Mouse (Mus musculus) midbrain, embryonic 12.5 days (tissue): ENCODE measurements around the gene Dhodh. TPM values are rescaled to one million over a fixed set of nuclear protein-coding genes. Genes with fewer than 3 reads are reported as not detected.

Experiments
- ATAC-seq: fragments of 200-750 bp; cut with Nextera tagmentation; 2 replicates; pipeline ENCODE4 v1.8.0; 2017; ENCODE audit warnings: low read depth, moderate TSS enrichment, moderate library complexity; ENCODE audit not compliant: low FRiP score
- H3K27ac ChIP-seq: fragments of 300-500 bp; sonication (generic); replicated peaks from 2 replicates; pipeline ENCODE4 v1.5.1; 2016; ENCODE audit warnings: mild to moderate bottlenecking
- H3K27me3 ChIP-seq: fragments of 300-500 bp; sonication (generic); 2 replicates; pipeline ENCODE4 v1.6.1; 2016; ENCODE audit warnings: mild to moderate bottlenecking
- H3K36me3 ChIP-seq: fragments of 300-500 bp; sonication (generic); 2 replicates; pipeline ENCODE4 v1.6.1; 2016
- H3K4me1 ChIP-seq: fragments of 300-500 bp; sonication (generic); 2 replicates; pipeline ENCODE4 v1.6.1; 2016
- H3K4me2 ChIP-seq: fragments of 300-500 bp; sonication (generic); replicated peaks from 2 replicates; pipeline ENCODE4 v1.6.1; 2016; ENCODE audit warnings: mild to moderate bottlenecking, moderate library complexity
- H3K4me3 ChIP-seq: fragments of 300-500 bp; sonication (generic); 2 replicates; pipeline ENCODE4 v1.5.1; 2016; ENCODE audit warnings: mild to moderate bottlenecking
- H3K9ac ChIP-seq: fragments of 300-500 bp; sonication (generic); replicated peaks from 2 replicates; pipeline ENCODE4 v1.6.1; 2016; ENCODE audit warnings: mild to moderate bottlenecking, moderate library complexity
- H3K9me3 ChIP-seq: fragments of 300-500 bp; sonication (generic); 2 replicates; pipeline ENCODE4 v1.6.1; 2016; ENCODE audit warnings: mild to moderate bottlenecking
- WGBS: fragments of 180-500 bp; shearing (Covaris S2); methylation state at CpG from one replicate; pipeline ENCODE4 v1.1.7; 2016; 5-methylcytosine and 5-hydroxymethylcytosine counted together
- polyA plus RNA-seq: library from polyadenylated mRNA; unstranded; fragments of >200 nt; fragmentation: Nextera tagmentation; extraction: Ambion mirVana; gene quantifications from 2 replicates; pipeline ENCODE4 v1.2.1, GENCODE M21; 2016

The Dhodh gene
- polyA plus RNA-seq, 1 experiment from 2014 or later: 41.6 TPM

DNA sequence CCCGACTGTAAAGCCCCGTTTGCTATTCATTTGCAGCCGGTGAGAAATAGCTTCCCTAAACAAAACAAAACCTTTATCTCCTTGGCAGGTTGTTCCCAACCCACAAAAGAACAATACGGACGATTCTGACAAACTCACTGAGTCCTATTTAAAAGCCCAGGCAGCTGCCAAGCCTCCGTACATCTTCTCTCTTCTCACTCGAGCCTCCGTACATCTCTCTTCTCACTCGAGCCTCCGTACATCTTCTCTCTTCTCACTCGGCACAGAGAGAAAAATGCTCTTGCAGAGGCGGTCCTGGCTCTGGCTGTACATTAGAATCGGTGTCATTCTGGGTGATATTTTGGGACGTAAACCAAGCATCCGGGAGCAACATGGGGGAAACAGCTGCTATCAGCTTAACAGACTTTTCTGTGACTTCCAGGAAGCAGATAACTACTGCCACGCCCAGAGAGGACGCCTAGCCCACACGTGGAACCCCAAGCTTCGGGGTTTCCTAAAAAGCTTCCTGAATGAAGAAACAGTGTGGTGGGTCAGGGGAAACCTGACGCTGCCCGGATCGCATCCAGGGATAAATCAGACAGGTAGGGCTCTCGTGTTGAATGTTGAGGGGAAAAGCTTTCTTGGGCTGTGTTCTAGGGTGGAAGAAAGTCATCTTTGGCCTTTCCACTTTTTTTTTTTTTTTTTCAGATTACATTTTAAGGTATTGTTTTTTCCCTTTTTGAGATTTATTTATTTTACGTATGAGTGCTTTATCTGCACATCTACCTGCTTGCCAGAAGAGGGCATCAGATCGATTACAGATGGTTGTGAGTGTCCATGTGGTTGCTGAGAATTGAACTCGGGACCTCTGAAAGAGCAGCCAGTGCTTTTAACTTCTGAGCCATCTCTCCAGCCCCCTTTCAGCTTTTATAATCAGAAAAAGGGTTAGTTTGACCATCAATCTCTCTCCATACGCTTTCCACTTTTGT, 6.1 kb upstream of the Dhodh start, which contains the start of gene Pkd1l3:
Gene Pkd1l3, plus strand, starts transcription at position 275 of the 968 bp plus-strand sequence.
- Histone ChIP-seq H3K4me3 (no peak within 1 kb of the TSS), H3K9me3 (peaks cover 3% of the 10 kb centered on the region; the same call in 1 of the 2 replicates), H3K9ac (no peak within 1 kb of the TSS), H3K4me2 (no peak within 1 kb of the TSS), H3K27me3 (no peaks in the 10 kb centered on the region), H3K4me1 (no peaks in the 10 kb centered on the region), H3K36me3 (no peaks in the 10 kb centered on the region), H3K27ac (no peak within 1 kb of the TSS)
- WGBS: 63% methylated on average over 27 of the region's 27 CpGs
- ATAC-seq: no peak

- peak overlapping the region; percentile 97 for H3K27ac ChIP-seq
- H3K27me3 ChIP-seq: no peaks in the 10 kb centered on the region
These were observed 655 bp upstream of the Dhodh start for GRCm38 (mm10) chr8:109609153-109609502.

DNA sequence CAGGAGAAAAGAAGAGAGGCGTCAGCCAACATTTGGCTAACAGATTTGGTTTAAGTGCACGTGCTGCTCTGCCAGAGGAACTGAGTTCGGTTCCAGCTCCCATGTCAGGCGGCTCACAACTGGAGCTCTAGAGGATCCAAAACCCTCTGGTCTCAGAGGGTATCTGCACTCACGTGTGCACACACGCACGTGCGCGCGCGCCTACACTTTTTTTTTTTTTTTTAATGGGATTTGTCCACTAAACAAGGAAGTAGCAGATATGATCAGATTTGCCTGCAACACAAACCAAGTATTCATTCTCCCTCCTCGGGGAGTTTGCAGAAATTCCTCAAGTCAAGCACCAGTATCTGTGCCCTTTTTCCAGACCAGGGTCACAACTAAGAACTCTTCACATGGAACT, 823 bp downstream of the Dhodh start:
- Histone ChIP-seq H3K4me3 (peak overlapping the region; percentile 55), H3K9me3 (no peaks in the 10 kb centered on the region), H3K9ac (peak overlapping the region; percentile 54), H3K4me1 (peaks cover 11% of the 10 kb centered on the region), H3K36me3 (peaks cover 21% of the 10 kb centered on the region), H3K27me3 (no peaks in the 10 kb centered on the region), H3K27ac (peak overlapping the region; percentile 97), H3K4me2 (peak overlapping the region; percentile 70)
- WGBS: 15% methylated on average over 12 of the region's 12 CpGs
- no peak for ATAC-seq

More at GRCm38 (mm10) chr8:109609153-109609502, 655 bp upstream of the Dhodh start:
- Histone ChIP-seq H3K4me3 (peak overlapping the region; percentile 55), H3K4me2 (peak overlapping the region; percentile 70), H3K4me1 (peaks cover 11% of the 10 kb centered on the region), H3K9ac (peak overlapping the region; percentile 70), H3K9me3 (no peaks in the 10 kb centered on the region), H3K36me3 (peaks cover 7% of the 10 kb centered on the region)
- ATAC-seq: no peak
- 20% methylated on average over 5 of the region's 5 CpGs for WGBS

- H3K36me3 ChIP-seq: peaks cover 28% of the 10 kb centered on the region
- no peak overlapping the region for H3K9ac ChIP-seq
- WGBS: 85% methylated on average over 2 of the region's 2 CpGs
- H3K4me3 ChIP-seq: no peak overlapping the region
- no peak overlapping the region for H3K4me2 ChIP-seq
- no peak overlapping the region for H3K27ac ChIP-seq
- no peaks in the 10 kb centered on the region for H3K27me3 ChIP-seq
- no peak for ATAC-seq
- peaks cover 11% of the 10 kb centered on the region for H3K4me1 ChIP-seq
- no peaks in the 10 kb centered on the region for H3K9me3 ChIP-seq
These were observed 1.7 kb downstream of the Dhodh start for GRCm38 (mm10) chr8:109606725-109607124.

GRCm38 (mm10) chr8:109595854-109596253, 12.6 kb downstream of the Dhodh start:
- Histone ChIP-seq H3K4me1 (no peaks in the 10 kb centered on the region), H3K4me3 (no peak overlapping the region), H3K9me3 (no peaks in the 10 kb centered on the region), H3K4me2 (no peak overlapping the region), H3K36me3 (peaks cover 46% of the 10 kb centered on the region), H3K9ac (no peak overlapping the region), H3K27ac (no peak overlapping the region), H3K27me3 (no peaks in the 10 kb centered on the region)
- WGBS: 51% methylated on average over 8 of the region's 8 CpGs
- no peak for ATAC-seq

DNA sequence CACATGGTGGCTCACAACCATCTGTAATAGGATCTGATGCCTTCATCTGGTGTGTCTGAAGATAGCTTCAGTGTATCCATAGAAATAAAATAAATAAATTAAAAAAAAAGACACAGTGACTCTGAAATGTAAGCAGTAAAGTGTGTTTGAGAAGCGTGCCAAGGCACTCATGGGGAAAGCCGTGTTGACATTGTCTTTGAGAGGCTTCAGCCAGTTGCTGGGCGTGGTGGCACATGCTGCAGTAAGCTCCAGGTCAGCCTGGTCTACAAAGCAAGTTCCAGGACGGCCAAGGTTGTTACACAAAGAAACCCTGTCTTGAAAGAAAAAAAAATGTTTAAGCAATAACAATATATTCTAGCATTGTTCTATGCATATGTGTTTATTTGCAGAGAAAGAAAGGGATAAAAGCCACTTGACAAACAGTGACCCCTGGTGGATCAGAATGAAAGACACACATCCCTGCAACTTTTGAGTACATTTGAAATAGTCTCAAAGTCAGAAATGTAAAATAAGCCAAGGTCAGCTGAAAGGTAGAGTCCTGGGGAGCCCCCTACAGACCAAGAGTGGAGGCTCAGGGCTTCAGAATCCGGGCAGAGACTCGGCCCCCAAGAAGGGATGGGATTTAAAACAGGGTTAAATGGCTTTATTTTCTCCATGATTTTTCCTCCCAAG, 15.2 kb downstream of the Dhodh start:
- Histone ChIP-seq H3K36me3 (peaks cover 35% of the 10 kb centered on the region), H3K27ac (no peak overlapping the region), H3K9ac (no peak overlapping the region), H3K9me3 (no peaks in the 10 kb centered on the region), H3K4me3 (no peak overlapping the region), H3K4me2 (no peak overlapping the region), H3K4me1 (no peaks in the 10 kb centered on the region), H3K27me3 (no peaks in the 10 kb centered on the region)
- no peak for ATAC-seq
- WGBS: 80% methylated on average over 6 of the region's 6 CpGs

DNA sequence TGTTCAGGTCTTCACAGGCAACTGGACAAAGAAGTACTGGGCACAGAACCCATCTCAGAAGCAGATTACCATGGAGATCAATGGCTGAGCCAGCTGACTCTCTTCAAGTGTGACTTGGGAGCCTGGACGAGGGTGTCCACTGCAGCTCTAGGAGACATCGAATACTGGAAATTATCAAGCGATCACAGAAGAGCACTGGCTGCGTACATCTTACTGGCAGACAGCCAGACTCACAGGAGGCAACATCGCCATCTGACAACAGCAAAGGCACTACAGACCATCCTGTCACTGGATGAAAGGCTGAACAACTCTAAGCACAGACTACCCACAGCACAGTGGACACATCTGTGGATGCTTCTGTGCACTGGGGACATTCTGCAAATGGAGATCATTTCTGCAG, 16.3 kb downstream of the Dhodh start:
- Histone ChIP-seq H3K27me3 (no peaks in the 10 kb centered on the region), H3K4me2 (no peak overlapping the region), H3K4me1 (no peaks in the 10 kb centered on the region), H3K36me3 (peaks cover 35% of the 10 kb centered on the region), H3K4me3 (no peak overlapping the region), H3K9ac (no peak overlapping the region), H3K27ac (no peak overlapping the region), H3K9me3 (no peaks in the 10 kb centered on the region)
- WGBS: 94% methylated on average over 5 of the region's 5 CpGs
- ATAC-seq: no peak

GRCm38 (mm10) chr8:109591367-109591766, 17.1 kb downstream of the Dhodh start:
- WGBS: 88% methylated on average over 3 of the region's 3 CpGs
- Histone ChIP-seq H3K9me3 (no peaks in the 10 kb centered on the region), H3K4me2 (no peak overlapping the region), H3K27me3 (no peaks in the 10 kb centered on the region), H3K4me3 (no peak overlapping the region), H3K27ac (no peak overlapping the region), H3K4me1 (no peaks in the 10 kb centered on the region), H3K9ac (no peak overlapping the region), H3K36me3 (peaks cover 35% of the 10 kb centered on the region)
- ATAC-seq: no peak

DNA sequence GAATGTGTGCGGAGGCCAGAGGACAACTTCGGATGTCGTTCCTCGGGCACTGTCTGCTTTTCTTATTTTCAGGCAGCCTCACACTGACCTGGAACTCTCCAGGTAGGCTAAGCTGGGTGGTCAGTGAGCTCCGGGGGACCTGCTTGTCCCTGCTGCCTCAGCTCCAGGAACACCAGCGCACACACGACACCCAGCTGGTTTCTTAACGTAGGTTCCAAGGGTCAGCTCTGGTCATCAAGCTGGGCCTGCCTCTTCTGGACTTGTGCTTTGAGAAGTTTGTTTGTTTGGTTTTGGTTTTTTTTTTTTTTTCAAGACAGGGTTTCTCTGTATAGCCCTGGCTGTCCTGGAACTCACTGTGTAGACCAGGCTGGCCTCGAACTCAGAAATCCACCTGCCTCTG, 17.6 kb downstream of the Dhodh start:
- no peaks in the 10 kb centered on the region for H3K9me3 ChIP-seq
- no peak for ATAC-seq
- H3K9ac ChIP-seq: no peak overlapping the region
- H3K4me2 ChIP-seq: no peak overlapping the region
- H3K36me3 ChIP-seq: peaks cover 35% of the 10 kb centered on the region
- H3K4me3 ChIP-seq: no peak overlapping the region
- H3K27ac ChIP-seq: no peak overlapping the region
- WGBS: 89% methylated on average over 9 of the region's 9 CpGs
- no peaks in the 10 kb centered on the region for H3K27me3 ChIP-seq
- no peaks in the 10 kb centered on the region for H3K4me1 ChIP-seq

DNA sequence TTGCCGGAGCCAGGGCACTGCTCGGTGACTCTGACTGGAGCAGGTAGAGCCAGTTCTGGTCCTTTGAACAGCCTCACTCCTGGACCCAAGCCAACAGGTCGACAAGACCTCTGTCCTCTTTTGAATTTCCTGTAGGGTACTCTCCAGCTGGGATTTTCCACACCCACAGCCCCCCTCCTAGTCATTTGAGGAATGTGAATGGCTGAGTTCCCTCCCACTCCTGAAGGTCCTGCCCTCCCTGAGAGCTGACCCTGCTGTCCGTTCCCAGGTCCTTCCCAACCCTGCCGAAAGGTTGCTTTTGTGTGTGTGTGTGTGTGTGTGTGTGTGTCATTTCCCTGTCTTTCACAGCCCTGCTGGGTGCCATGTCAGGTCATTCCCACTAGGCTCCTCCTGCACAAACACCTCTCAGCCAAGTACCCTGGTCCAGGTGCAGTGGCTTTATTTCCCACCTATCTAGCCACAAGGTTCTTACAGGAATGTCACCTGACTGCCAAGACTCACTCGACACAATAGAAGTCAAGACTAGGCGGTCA, 21.4 kb downstream of the Dhodh start:
- ATAC-seq: no peak
- Histone ChIP-seq H3K9me3 (no peaks in the 10 kb centered on the region), H3K4me3 (no peak overlapping the region), H3K9ac (no peak overlapping the region), H3K27ac (no peak overlapping the region), H3K36me3 (0 out of 2 replicates have a peak, but pooled peaks cover 6% of the 10 kb centered on the region), H3K27me3 (no peaks in the 10 kb centered on the region), H3K4me2 (no peak overlapping the region), H3K4me1 (no peaks in the 10 kb centered on the region)
- WGBS: 74% methylated on average over 7 of the region's 7 CpGs

DNA sequence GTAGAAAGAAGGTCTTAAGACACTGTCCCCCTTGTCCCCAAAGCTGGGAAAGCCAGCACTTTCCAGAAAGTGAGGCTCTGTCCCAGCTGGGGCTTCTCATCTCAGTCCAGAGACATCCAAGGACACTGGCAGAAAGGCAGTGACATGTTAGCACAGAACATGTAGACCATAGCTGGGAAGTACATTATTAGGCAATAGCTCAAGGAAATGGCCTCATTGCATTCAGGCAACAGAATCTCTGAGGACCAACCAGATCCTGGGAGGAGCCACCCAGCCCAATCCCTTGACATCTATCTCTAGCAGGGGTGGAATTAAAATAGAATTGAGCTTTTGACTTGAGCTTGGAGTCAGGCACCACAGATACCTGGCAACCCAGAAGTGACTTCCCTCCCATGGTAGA, 22.8 kb downstream of the Dhodh start:
- H3K9ac ChIP-seq: no peak overlapping the region
- no peaks in the 10 kb centered on the region for H3K9me3 ChIP-seq
- H3K4me2 ChIP-seq: no peak overlapping the region
- H3K4me3 ChIP-seq: no peak overlapping the region
- H3K4me1 ChIP-seq: no peaks in the 10 kb centered on the region
- no peak overlapping the region for H3K27ac ChIP-seq
- no peak for ATAC-seq
- H3K36me3 ChIP-seq: no peaks in the 10 kb centered on the region
- no peaks in the 10 kb centered on the region for H3K27me3 ChIP-seq

GRCm38 (mm10) chr8:109584830-109585229, 23.6 kb downstream of the Dhodh start:
- Histone ChIP-seq H3K4me2 (no peak overlapping the region), H3K36me3 (no peaks in the 10 kb centered on the region), H3K27ac (no peak overlapping the region), H3K27me3 (no peaks in the 10 kb centered on the region), H3K4me3 (no peak overlapping the region), H3K4me1 (no peaks in the 10 kb centered on the region), H3K9me3 (no peaks in the 10 kb centered on the region), H3K9ac (no peak overlapping the region)
- no peak for ATAC-seq
- WGBS: 77% methylated on average over 3 of the region's 3 CpGs
